Mouse (Mus musculus) midbrain, embryonic 10.5 days (tissue): ENCODE results near the gene S100a11. TPM values are rescaled to one million over a fixed set of nuclear protein-coding genes. Genes with fewer than 3 reads are reported as not detected.

Source experiments
- polyA plus RNA-seq: library from polyadenylated mRNA; unstranded; fragments of >200 nt; fragmentation: Nextera tagmentation; extraction: Ambion mirVana; gene quantifications from 2 replicates; pipeline ENCODE4 v1.2.1, GENCODE M21; 2016

Gene S100a11
- polyA plus RNA-seq, 1 experiment from 2014 or later = 245 TPM

Other genes starting within 250 kb of the S100a11 start
- not detected in 2 replicates for gene Flg, start 247.0 kb upstream of the S100a11 start, polyA plus RNA-seq
- not detected in 2 replicates for gene Hrnr, start 200.7 kb upstream of the S100a11 start, polyA plus RNA-seq
- gene Rptn, start 126.8 kb upstream of the S100a11 start, polyA plus RNA-seq = not detected in 2 replicates
- 0.30 and 0.63 TPM in 2 replicates for gene Tchh, start 78.2 kb upstream of the S100a11 start, polyA plus RNA-seq
- not detected in 2 replicates for gene Tchhl1, start 51.7 kb upstream of the S100a11 start, polyA plus RNA-seq
- 153 and 169 TPM in 2 replicates for gene S100a10, start 34.6 kb downstream of the S100a11 start, polyA plus RNA-seq
- gene Tdpoz2, start 132.2 kb downstream of the S100a11 start, polyA plus RNA-seq = not detected in 2 replicates
- gene Tdpoz1, start 155.8 kb downstream of the S100a11 start, polyA plus RNA-seq = not detected in 2 replicates
- gene Gm37596, start 172.6 kb downstream of the S100a11 start, polyA plus RNA-seq = not detected in 2 replicates